ENCODE assay signal across 9 mouse cellular contexts in the genomic region with DNA sequence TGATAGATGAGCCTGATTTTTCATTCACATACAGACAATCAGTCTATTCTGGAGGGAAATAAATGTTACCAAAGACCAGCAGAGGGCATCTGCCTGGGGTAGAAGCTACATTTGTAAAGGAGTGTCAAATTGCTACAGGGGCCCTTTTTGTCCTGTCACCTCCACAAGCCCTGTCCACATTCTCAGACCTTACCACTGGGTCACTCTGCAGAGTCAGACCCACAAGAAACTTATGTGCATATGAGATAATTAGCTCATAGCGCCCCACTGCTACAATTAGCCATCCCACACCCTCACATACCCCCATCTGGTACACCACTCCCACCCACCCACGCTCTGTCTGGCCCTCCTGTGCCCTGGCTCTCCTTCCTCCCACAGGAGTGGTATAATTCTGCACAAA.
DNase-seq lines count a peak whose midpoint lies in the region; ATAC-seq lines count a peak whose summit lies in the region.
"Had no signal": no experiment of that assay in that cellular context is flagged by ENCODE, and none has a peak within 500 bp of the region (broad histone marks: within the 10 kb centered on the region; RNA-seq: fewer than 3 reads in every experiment).

No protein-coding gene starts in this region.

- ATAC-seq in kidney, embryonic 16.5 days (ENCODE audit: low FRiP score, low TSS enrichment) = no peak

- no peak overlapping the region for H3K9ac ChIP-seq in kidney, embryonic 16.5 days (replicated peaks; ENCODE audit: low read length)
- H3K9ac ChIP-seq: embryonic facial prominence, embryonic 12.5 days; stomach, embryonic 15.5 days had no signal

- H3K27ac ChIP-seq in kidney, embryonic 16.5 days (ENCODE audit: low read length) = no peak overlapping the region
- H3K27ac ChIP-seq: embryonic facial prominence, embryonic 12.5 days; stomach, embryonic 15.5 days had no signal

- peaks cover 42% of the 10 kb centered on the region for H3K27me3 ChIP-seq in kidney, embryonic 16.5 days (ENCODE audit: insufficient read depth, low read length)

- peak; percentile 28 for DNase-seq in right cerebral cortex, postnatal 25 days
- DNase-seq in right cerebral cortex, postnatal 4 days = no peak
- DNase-seq in embryo, embryonic 11 days = peak; percentile 41
- peak; percentile 40 to 55 for DNase-seq in layer of hippocampus, postnatal 14 days (ENCODE audit: low spot score in 2 of 2)
- DNase-seq in ovary, postnatal 10 days (ENCODE audit: low spot score) = no peak
- DNase-seq in lung, postnatal 14 days = no peak

- 66% methylated on average over 2 of the region's 2 CpGs for WGBS in kidney, embryonic 16.5 days

- H3K4me3 ChIP-seq in kidney, embryonic 16.5 days (ENCODE audit: low read length) = no peak overlapping the region
- H3K4me3 ChIP-seq: embryonic facial prominence, embryonic 12.5 days; stomach, embryonic 15.5 days had no signal

- H3K36me3 ChIP-seq in kidney, embryonic 16.5 days (ENCODE audit: insufficient read depth, low read length) = no peaks in the 10 kb centered on the region
- H3K36me3 ChIP-seq: embryonic facial prominence, embryonic 12.5 days; stomach, embryonic 15.5 days had no signal

- peaks cover 16% of the 10 kb centered on the region; the same call in 1 of the 2 replicates for H3K4me1 ChIP-seq in kidney, embryonic 16.5 days (ENCODE audit: insufficient read depth, low read length)

- no peaks in the 10 kb centered on the region for H3K9me3 ChIP-seq in kidney, embryonic 16.5 days (ENCODE audit: low read length)
- H3K9me3 ChIP-seq: embryonic facial prominence, embryonic 12.5 days; stomach, embryonic 15.5 days had no signal

- H3K4me2 ChIP-seq in kidney, embryonic 16.5 days (replicated peaks; ENCODE audit: low read depth, low read length) = no peak overlapping the region
- H3K4me2 ChIP-seq: embryonic facial prominence, embryonic 12.5 days; stomach, embryonic 15.5 days had no signal

Comparison
In these comparisons a context has a peak if more than half of its experiments do, and no peak if none do; other contexts are left out.
1. DNase-seq: peak in right cerebral cortex, postnatal 25 days (single experiment), embryo, embryonic 11 days (single experiment) and layer of hippocampus, postnatal 14 days (2 of 2); none in right cerebral cortex, postnatal 4 days (single experiment), ovary, postnatal 10 days (single experiment) and lung, postnatal 14 days (single experiment).